Mouse (Mus musculus): ENCODE data around the gene Tmtc2. TPM values are rescaled to one million over a fixed set of nuclear protein-coding genes. Genes with fewer than 3 reads are reported as not detected.

Gene Tmtc2
- total RNA-seq, 4 experiments from 2014 or later = 2.0 to 5.2 (median 2.9) TPM

DNA sequence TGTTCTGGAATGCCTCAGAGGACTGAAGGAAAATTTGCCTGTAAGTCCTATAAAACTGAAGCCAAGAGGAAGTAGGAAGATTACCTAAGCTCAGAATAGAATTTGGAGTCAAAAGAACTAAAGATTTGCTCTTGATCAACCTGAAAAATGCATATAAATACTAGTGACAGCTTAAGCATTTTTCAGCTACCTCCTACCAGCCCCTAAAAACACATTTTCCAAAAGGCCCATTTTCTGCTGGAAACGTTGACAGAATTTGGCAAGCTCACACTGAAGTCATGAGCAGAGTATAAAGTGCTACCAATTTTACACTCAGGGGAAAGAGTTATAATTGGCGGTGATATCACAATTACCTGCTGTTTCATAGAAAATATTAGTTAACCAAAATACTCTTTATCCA is 285.8 kb downstream of the Tmtc2 start:
- no peak for DNase-seq

DNA sequence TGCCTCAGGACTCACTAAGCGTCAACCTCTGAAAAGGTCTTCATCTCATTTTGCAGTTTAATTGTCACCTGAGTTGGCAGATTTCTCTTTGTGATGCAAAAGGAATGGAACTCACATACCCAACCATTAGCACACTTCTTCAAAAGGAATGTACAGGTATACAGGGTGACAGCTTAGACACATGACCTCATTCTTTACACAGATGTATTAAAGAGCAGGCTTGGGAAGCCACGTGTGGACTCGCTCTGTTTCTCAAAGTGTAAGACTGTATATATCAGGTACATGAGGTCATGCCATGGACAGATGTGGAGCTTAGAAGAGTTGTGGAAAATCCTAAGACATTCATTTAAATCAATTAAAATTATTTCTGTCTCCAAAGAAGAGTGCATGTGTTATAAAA is 286.7 kb downstream of the Tmtc2 start:
- DNase-seq = no peak

DNA sequence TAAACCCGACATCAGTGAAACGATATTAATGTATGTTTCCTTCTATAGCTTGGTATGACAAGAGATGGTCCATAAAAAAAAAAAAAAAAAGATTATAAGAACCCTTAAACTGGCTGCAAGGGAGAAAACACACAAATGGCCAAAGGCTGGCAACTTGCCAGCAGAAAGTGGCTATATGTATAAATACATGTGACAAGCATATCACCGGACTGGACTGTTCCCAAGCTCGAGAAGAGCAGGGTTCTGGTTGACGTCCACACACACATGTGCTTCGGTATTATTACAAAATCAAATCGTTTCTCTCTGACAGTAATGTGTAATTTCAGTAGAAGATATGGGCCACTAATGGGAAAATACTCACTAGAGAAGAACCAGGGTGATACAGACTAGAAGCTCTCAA is 287.2 kb downstream of the Tmtc2 start:
- DNase-seq = no peak

DNA sequence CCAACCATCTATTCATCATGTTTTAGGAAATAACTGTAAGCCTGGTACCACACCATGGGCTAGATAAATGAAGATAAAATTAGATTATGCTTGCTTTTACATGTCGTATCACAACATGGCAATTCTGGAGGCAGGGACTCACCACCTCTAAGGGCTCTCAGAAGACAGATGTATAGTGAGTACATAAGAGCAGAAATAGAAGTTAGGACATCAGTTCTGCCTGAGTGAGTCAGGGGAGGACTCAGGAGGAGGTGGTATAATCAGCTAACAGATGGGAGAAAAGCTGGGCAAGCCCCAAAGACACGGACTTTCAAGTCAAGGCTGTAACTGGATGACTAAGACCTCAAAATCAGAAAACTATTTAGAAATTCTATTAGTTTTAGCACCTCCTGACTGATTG is 288.0 kb downstream of the Tmtc2 start:
- no peak for DNase-seq

DNA sequence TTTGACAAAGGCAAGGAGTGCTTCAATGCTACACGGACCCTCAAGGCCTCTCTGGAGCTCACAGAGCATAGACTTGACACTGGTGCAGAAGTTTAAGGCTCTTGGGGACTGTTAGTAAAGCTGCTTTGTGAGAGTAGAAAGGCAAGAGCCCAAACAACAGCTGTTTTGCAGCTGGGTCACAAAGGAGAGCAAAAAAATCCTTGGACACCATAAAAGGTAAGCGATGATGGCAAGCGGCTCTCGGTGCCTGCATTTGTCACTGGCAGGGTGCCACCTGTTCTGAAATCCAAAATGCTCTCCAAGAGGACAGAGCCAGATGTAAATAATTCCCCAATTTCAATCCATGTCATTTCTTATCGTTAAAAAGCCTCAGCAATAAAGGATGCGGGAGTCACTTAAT is 290.1 kb downstream of the Tmtc2 start:
- DNase-seq = no peak

DNA sequence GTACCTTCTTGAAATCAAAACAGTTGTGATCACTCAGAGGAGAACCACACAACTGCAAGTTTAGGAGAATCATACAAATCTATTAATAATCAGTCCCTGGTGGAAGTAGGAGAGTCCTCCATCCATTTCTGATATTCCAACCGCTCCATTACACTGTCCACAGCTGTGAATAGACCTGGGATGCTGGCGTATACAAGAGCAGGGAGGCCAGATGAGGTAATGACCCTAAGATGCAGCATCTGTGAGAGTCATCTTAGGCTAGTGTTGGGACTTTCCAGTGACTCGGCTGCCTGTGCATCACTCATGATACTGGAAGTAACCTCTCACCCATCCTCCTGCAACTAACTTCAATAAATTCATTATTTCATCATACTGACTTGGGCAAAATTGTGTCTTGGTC is 293.3 kb downstream of the Tmtc2 start:
- DNase-seq = no peak

DNA sequence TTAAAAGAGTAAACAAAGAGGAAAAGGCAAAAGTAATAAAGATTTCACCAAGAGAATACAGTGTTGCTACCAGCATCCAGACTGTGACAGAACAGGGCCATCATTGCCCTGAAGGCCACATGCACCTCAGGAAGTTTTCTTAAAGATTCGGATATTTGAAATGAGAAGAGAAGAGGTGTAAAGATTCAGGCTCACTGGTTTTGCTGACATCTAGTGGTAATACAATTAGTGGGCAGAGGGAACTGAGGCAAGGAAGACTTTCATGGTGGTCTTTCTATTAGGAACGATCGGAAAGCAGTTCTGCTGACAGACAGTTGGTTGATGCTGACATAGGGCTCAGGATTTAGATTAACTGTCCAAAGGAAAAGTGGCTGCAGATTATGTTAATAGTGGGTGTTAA is 314.2 kb downstream of the Tmtc2 start:
- no peak for DNase-seq

DNA sequence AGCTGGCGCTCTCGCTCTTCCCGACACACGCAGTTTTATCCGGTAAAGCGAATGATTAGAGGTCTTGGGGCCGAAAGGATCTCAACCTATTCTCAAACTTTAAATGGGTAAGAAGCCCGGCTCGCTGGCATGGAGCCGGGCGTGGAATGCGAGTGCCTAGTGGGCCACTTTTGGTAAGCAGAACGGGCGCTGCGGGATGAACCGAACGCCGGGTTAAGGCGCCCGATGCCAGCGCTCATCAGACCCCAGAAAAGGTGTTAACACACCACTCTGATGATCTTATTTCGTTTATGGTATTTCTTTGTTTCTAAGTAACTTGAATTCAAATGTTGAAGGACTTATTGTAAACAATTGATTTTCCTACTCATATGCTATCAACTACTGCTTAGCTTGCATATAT is 336.0 kb downstream of the Tmtc2 start:
- DNase-seq = peak; percentile 4

DNA sequence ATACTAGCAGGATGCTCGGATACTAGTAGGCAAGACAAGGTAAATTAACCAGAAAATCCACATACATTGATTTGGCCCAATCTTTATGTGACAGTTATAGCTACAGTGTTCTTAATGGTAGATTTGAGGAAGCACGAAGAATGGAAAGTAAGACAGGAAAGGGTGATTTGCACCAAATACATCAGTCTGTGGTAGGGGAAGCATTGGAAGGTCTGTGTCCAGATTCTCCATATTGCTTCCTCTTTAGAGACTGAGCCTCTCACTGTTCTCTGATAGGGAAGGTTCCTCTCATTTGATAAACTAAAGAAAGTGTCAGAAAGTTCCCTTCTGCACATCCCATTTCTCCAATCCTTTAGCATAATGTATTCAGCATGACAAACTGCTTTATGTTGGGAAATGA is 341.4 kb downstream of the Tmtc2 start:
- DNase-seq = no peak

DNA sequence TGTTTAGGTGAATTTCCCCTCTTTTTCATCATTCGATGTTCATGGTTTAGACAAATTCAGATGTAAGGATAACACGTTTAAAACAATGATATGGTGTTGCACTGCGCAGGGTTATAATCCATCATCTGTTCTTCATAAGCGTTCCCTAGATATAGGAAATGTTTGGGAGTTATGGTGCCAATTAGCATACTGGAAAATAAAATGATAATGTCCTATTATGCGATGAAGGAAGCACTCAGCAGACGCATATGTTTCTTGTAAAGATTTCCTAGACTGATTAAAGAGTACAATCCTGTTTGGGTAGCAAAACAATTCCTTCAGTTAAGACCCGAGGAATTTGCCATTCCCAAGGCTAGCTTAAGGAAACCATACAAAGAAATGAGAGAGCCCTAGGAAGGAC is 343.8 kb downstream of the Tmtc2 start:
- no peak for DNase-seq

DNA sequence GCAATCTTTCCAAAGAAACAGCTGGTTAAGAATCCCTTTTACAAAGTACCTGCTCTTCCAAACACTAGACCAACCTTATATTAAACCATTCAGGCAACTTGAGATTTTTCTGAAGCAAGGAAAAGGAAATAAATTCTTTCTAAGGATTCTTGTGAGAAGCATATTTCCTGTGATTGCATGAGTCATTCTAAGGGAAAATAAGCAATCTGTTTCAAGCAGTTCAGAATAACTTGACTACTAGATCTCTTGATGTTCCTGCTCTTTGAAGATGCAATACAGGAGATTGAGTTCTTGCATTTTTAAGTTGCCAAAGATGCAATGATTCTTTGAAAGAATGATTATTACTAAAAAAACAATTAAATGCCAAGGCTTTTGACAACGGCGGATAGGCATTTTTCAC is 345.6 kb downstream of the Tmtc2 start:
- DNase-seq = no peak

DNA sequence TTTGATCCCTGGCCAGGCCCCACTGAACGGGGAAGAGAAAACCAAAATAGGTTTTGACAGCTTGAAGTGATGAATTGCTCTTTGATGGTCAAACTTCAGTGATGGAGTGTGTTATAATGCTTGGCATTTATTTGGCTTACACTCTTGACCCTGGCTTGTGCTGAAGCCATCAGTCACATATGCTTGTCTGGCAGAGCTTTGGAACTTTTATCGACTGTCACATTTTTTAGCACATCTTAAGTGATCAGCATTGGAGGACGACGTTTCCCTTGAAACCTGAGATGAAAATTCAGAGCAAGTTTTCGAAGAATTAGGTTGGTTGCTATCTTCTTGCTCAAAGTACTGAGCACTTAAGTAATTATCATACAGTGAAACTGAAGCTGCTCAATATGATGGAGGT is 346.6 kb downstream of the Tmtc2 start:
- no peak for DNase-seq

DNA sequence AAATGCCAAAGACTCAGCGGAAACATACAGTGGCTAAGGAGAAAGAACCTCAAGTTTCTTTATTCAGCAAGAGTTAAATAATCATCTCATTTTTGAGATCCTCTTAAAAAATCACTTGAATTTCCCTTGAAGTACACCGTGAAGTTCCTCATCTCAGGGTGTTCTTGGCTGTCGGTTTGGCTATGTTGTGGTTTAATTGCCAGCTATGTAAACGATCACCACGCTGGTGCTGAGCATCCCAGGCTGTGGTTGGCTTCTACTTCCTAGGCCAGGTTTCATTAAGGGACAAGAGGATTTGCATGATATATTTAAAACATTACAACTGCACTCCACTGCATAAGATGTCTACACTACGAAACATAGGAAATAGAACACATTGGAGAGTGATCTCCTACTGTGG is 348.5 kb downstream of the Tmtc2 start:
- no peak for DNase-seq

DNA sequence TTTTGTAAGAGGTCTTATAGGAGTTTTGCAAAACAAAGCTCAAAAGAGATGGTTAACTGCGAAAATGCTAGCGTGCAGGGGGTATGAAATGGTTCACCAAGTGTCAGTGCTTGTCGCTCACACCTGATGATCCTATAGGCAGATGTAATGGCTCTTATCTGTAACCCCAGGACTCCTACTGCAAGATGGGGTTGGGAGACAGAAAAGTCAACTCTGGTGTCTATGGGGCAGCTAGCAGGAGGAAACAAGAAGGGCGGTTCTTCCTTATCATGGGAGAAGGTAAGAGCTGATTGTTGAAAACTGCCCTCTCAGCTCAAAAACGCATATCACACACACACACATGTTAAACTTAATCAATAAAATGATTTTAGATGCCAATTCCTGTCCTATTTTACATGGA is 351.3 kb downstream of the Tmtc2 start:
- DNase-seq = no peak

DNA sequence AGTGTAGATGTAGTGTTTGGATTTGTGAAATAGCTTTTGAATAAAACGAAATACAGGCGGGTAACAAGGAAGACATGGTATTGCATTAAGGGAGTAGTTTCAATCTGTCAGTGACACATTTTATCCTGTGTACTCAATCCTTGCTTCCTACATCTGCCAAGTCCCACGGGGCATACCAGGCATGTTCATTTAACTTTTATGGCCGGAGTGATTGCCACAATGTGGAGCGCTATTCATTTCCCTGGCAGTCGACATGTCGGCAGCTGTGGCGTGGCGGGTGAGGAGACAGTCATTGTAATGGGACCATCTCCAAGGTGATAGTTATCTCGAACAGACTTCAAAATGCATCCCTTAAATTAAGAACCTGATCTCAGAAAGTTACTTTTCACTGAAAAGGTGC is 372.8 kb downstream of the Tmtc2 start:
- no peak for DNase-seq

DNA sequence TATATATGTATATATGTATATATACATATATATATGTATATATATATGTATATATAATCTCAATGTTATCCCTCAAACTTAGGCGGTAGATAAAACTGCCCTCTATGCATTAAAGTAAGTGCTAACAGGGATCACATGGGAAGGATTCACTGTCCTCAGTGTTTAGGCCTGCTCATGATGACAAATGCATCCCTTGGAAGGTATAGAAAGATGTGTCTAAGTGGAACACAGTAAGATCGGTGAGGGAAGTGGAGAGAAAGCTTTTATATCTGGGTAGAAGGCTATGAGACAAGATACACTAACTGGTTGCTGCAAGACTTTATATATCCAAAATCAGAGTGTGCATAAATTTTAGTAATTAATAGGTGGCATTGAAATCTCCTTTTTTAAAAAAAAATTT is 373.6 kb downstream of the Tmtc2 start:
- DNase-seq = no peak

DNA sequence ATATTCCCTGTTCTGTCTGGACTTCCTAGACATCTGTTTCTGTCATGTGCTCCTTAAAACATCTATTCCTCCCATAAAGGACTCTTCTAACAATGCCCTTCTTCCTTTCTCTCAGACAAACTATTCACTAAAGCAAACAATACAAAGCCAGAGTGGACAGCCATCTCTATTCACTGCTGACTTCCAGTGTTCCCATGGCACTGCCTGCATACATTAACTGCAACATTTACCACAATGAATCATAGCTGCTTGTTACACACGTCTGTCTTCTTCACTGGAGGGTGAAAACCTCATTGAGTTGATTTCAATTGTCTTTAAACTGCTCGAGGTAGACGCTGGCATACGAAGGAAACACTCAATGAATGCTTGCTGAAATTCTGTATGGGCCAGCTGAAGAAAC is 374.2 kb downstream of the Tmtc2 start:
- DNase-seq = no peak

DNA sequence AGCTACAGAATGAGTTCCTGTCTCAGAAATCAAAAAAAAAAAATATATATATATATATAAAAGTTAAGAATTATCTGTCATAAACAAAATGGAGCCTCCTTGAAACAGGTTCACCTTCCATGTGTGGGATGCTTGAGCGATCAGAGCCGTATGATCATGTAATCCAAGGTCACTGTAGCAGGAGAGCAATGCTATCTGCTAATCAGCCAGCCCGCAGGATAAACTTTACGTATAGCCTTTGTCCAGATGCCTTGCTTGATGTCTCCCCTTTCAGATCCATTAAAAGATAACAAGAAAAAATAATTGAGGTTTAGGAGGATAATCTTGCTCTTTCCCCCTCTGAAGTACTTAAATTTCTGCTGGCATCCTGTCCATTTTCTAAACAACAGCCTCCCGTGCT is 374.7 kb downstream of the Tmtc2 start:
- no peak for DNase-seq

DNA sequence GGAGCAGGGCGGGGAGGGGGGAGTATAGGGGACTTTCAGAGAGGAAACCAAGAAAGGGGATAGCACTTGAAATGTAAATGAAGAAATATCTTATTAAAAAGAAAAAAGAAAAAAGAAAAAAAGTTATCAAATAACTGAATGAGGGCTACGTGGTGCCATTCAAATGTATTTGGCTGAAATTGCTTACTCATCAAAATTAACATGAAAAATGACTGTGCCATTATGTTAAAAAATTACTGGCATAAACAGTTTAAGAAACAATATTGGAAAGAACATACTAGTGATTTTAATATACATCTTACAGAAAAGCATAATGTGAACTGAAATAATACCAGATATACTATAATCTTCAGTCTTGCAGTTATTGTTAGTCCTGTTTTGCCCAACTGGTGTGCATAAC is 378.9 kb downstream of the Tmtc2 start:
- no peak for DNase-seq

DNA sequence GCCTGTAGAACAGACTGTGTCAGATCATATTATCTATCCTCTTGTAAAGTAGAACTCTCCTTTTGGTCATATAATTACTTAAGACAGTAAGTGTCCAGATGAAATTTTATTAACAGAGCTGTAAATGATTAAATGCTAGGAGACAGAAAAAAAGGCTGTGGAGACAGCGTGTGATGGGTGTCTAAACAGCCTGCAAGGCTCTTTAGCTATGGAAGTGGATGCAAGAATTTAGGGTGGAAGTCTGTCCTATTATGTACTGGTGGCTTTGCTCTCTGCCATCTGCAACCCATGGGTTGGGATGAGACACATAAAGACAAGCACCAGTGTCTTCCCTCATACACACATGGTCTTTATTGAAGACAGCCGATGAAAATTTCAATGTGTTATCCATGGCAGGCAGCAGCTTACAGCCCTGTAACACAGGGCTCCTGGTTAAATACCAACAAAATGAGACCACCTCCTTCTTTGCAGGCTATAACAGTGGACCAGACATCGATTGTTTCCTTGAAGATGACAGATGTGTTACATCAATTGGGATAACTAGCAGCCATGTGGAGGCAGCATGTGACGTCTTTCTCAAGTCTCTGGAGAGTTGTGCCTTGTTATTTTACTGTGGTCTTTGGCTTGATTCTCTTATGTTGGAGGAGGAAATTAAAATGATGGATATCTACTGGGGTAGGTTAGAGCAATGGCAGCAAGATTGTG is 380.3 kb downstream of the Tmtc2 start:
- no peak for DNase-seq

DNA sequence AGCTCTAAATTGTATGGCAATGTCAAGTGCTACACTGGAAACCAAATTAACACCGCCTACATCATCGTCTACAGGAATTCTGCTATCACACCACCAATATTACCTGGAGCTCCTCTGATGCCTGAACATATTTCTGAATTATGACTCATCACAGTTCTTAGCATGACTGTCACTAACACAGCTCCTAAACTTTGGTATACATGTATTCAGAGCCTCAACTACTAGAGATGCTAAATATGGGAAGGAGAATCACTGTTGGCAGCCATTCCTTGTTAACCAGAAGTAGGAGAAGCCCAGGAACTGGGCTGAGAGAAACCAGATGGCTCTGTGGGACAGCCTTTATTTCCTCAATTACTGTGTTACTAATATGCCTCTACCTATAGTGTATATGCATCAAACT is 382.2 kb downstream of the Tmtc2 start:
- no peak for DNase-seq

DNA sequence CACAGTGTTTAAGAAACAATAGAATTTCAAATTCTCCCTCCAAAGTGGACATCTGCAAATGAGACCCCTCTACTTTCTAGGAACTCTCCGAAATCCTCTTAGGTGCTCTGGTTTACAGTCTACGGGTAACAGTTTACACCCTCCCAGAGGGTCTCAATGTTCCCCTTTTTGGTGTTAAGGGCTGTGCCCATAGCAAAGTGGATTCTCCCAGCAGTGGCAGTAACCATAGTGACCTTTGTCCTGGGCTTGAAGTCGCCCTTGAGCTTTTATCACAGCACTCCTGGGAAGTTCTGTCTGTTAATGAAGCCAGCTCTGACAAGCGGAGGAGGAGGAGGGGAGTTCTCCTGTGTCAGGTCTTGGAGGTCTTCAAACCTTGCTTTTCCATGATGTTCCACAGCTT is 384.5 kb downstream of the Tmtc2 start:
- no peak for DNase-seq

DNA sequence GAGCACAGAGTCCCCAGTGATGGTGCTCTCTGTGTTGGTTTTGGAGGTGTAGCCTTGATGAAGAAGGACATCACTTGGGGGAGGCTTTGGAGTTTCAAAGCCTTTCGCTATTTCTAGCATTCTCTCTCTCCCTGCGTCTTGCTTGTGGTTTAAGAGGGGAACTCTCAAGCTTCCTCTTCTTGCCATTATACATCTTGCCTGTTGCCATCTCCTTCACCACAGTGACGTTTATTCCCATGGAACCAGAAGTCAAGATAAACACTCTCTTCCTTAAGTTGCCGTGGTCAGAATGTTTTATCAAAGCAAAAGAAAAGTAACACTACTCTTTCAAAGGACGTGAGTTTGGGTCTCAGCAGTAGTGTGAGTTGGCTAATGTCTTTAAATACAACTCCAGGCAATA is 387.6 kb downstream of the Tmtc2 start:
- DNase-seq = no peak

DNA sequence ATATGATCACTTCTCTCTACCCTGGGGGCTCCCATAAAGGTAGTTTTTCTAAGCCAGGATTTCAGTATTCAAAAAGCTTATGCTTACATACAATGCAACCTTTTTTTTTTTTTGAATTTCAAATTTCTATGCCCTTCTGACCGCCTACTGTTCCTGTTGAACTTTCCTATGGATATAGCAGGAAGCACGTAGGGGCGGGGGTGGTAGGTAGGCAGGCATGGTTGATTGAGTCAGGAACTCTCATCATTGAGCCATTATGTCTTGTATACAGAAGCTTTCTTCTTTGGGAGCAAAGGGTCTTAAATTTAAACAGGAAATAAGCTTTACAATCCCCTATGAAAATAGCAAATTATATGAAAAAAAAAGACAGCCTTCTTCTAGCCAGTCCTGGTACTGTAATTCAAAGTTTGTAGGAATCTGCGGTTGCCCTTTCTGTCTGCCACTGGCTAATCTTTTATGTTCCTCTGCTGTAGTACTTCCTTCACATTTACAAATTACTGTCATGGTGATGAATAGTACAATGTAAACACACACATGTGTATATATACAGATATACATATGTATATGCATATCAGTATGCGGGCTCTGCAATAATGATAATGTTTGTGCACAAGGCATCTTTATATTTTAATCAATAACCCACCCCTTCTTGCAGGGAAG is 405.7 kb downstream of the Tmtc2 start:
- no peak for DNase-seq

DNA sequence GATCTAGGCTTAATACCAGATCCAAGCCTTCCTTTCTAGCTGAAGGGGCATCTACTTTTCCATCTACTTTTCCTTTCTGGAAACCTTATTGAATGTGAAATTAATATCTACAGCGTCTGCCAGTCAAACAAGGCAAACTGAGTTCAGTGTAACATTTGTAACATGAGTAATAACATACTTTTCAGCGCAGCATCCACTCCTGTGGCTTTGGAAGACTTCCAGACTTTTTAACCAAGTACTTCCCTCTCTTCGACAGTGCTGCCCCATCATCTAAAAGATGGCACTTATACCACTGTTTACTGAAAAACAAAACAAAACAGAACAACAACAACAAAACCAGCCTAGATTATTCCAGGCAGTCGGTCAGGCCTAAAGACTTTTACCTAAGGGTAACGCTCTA is 409.0 kb downstream of the Tmtc2 start:
- no peak for DNase-seq
